In genomic region chr9:59723791-59724442, GRCm38 (mm10) we compare ENCODE assay signal across 8 mouse cellular contexts. TPM values are rescaled to one million over a fixed set of nuclear protein-coding genes. Genes with fewer than 3 reads are reported as not detected.
DNase-seq lines count a peak whose midpoint lies in the region.

No protein-coding gene starts in this region.

- intact Hi-C loops in left cerebral cortex, postnatal 25 days (cut with DNase I) = loop anchor here (5.0 kb wide), 2 partner anchors 38 to 233 kb away; no protein-coding TSS in a partner anchor

- DNase-seq in MN1 (ENCODE audit: low spot score) = peak; percentile 29
- DNase-seq in brain, adult 2 months (ENCODE audit: low read depth, low spot score) = peak; percentile 81
- DNase-seq in frontal cortex, postnatal 10 days (ENCODE audit: low spot score in 2 of 2) = peak; percentile 23 to 27
- peak; percentile 94 for DNase-seq in kidney, adult 9 months
- peak; percentile 53 for DNase-seq in left cerebral cortex, postnatal 25 days (ENCODE audit: low spot score in 2 of 2)
- peak; percentile 61 to 63 for DNase-seq in right cerebral cortex, postnatal 10 days (ENCODE audit: low spot score in 2 of 2)
- DNase-seq in adrenal gland, adult 2 months = no peak
- no peak for DNase-seq in urinary bladder, adult 18-20 months (ENCODE audit: low spot score in 2 of 2)

RNA-seq across cellular contexts. Expression of gene Senp8, which starts 26.6 kb away (rescaled TPM):
- 1 to 10 TPM; 8.8 to 8.9 TPM for total RNA-seq in left cerebral cortex, postnatal 25 days (2021)
- 10 to 100 TPM in 1 of 2 experiments, 1 to 10 TPM in 1; 7.5 to 10.4 TPM for total RNA-seq in adrenal gland, adult 2 months (2021)
- 0.65 and 2.7 TPM in 2 replicates for polyA plus RNA-seq in adrenal gland, adult 2 months (2012; rRNA removed)

RNA-seq across cellular contexts. Expression of gene Myo9a, which starts 26.8 kb away (rescaled TPM):
- total RNA-seq in left cerebral cortex, postnatal 25 days (2021) = 10 to 100 TPM; 71.6 to 73.8 TPM
- 10 to 100 TPM; 14.1 to 17.5 TPM for total RNA-seq in adrenal gland, adult 2 months (2021)
- polyA plus RNA-seq in adrenal gland, adult 2 months (2012; rRNA removed) = 0.28 and 0.45 TPM in 2 replicates

RNA-seq across cellular contexts. Expression of gene Gramd2, which starts 44.0 kb away (rescaled TPM):
- 10 to 100 TPM in 1 of 2 experiments, 1 to 10 TPM in 1; 9.9 to 10.7 TPM for total RNA-seq in left cerebral cortex, postnatal 25 days (2021)
- total RNA-seq in adrenal gland, adult 2 months (2021) = under 1 TPM in 1 of 2 experiments, not detected in 1; 0.40 TPM
- 0.09 and 0.17 TPM in 2 replicates for polyA plus RNA-seq in adrenal gland, adult 2 months (2012; rRNA removed)

Comparison
In these comparisons a context has a peak if more than half of its experiments do, and no peak if none do; other contexts are left out.
1. DNase-seq: peak in MN1 (single experiment), brain, adult 2 months (single experiment), frontal cortex, postnatal 10 days (2 of 2), kidney, adult 9 months (single experiment), left cerebral cortex, postnatal 25 days (2 of 2) and right cerebral cortex, postnatal 10 days (2 of 2); none in adrenal gland, adult 2 months (single experiment) and urinary bladder, adult 18-20 months (0 of 2).
2. RNA of gene Gramd2, which starts 44.0 kb away (total RNA-seq): 9.9 to 10.7 TPM in left cerebral cortex, postnatal 25 days; 0.40 TPM in adrenal gland, adult 2 months; every median in the first group is over 4 times any median in the second.